20 mouse cellular contexts compared by ENCODE assay signal in genomic region chr7:133497551-133497950, GRCm38 (mm10).
A peak's percentile ranks its signal among the peaks of the same experiment; 100 is the strongest.
DNase-seq lines count a peak whose midpoint lies in the region; ATAC-seq and TF ChIP-seq lines count a peak whose summit lies in the region.
"Had no signal": no experiment of that assay in that cellular context is flagged by ENCODE, and none has a peak within 500 bp of the region (broad histone marks: within the 10 kb centered on the region; RNA-seq: fewer than 3 reads in every experiment).

No protein-coding gene starts in this region.

- H3K9ac ChIP-seq in intestine, embryonic 14.5 days (ENCODE audit: low read length), result no peak overlapping the region
- H3K9ac ChIP-seq in intestine, postnatal 0 days (ENCODE audit: low read depth, low read length), result no peak overlapping the region
- no peak overlapping the region for H3K9ac ChIP-seq in midbrain, embryonic 11.5 days (ENCODE audit: low read length)
- no peak overlapping the region for H3K9ac ChIP-seq in midbrain, embryonic 15.5 days

- H3K9me3 ChIP-seq in intestine, embryonic 14.5 days (ENCODE audit: control insufficient read depth, low read length), result no peaks in the 10 kb centered on the region
- no peaks in the 10 kb centered on the region for H3K9me3 ChIP-seq in intestine, postnatal 0 days (ENCODE audit: control insufficient read depth)
- no peaks in the 10 kb centered on the region for H3K9me3 ChIP-seq in midbrain, embryonic 11.5 days (ENCODE audit: control insufficient read depth, low read length)
- H3K9me3 ChIP-seq in midbrain, embryonic 15.5 days, result no peaks in the 10 kb centered on the region

- 98% methylated on average over 3 of the region's 3 CpGs for WGBS in intestine, embryonic 14.5 days
- 90% methylated on average over 3 of the region's 3 CpGs for WGBS in intestine, postnatal 0 days
- 95% methylated on average over 3 of the region's 3 CpGs for WGBS in midbrain, embryonic 11.5 days
- WGBS in midbrain, embryonic 15.5 days, result 96% methylated on average over 3 of the region's 3 CpGs

- no peak overlapping the region for H3K4me2 ChIP-seq in intestine, embryonic 14.5 days (ENCODE audit: low read length)
- H3K4me2 ChIP-seq in intestine, postnatal 0 days (replicated peaks; ENCODE audit: low read depth), result no peak overlapping the region
- no peak overlapping the region for H3K4me2 ChIP-seq in midbrain, embryonic 11.5 days
- H3K4me2 ChIP-seq in midbrain, embryonic 15.5 days, result no peak overlapping the region

- no peaks in the 10 kb centered on the region for H3K36me3 ChIP-seq in intestine, embryonic 14.5 days (ENCODE audit: control insufficient read depth, insufficient read depth, low read length)
- H3K36me3 ChIP-seq in intestine, postnatal 0 days (ENCODE audit: control insufficient read depth, insufficient read depth), result no peaks in the 10 kb centered on the region
- H3K36me3 ChIP-seq in midbrain, embryonic 11.5 days (ENCODE audit: control insufficient read depth, insufficient read depth, low read length), result no peaks in the 10 kb centered on the region
- H3K36me3 ChIP-seq in midbrain, embryonic 15.5 days (replicated peaks), result no peaks in the 10 kb centered on the region
- H3K36me3 ChIP-seq: G1E had no signal

- peak; percentile 66 for DNase-seq in heart, adult 11 months
- no peak for DNase-seq in heart, postnatal 10 days
- peak; percentile 42 for DNase-seq in intestine, embryonic 14.5 days (ENCODE audit: low spot score)
- DNase-seq in midbrain, embryonic 11.5 days (ENCODE audit: low spot score, missing footprints), result peak; percentile 69
- DNase-seq: adrenal gland, adult 2 months; adrenal gland, adult 8-10 months; adrenal gland, postnatal 10 days; adrenal gland, postnatal 14 days; adrenal gland, postnatal 25 days; adrenal gland, postnatal 36 days; B cell, adult 2 months; cerebellum, adult 11 months; cerebellum, adult 11-12 months; cerebellum, adult 18-20 months had no signal

- TF ChIP-seq CTCF in intestine, postnatal 0 days (IDR thresholded peaks at IDR 0.05; ENCODE audit: low read depth), result no peak

- no peak overlapping the region for H3K4me3 ChIP-seq in intestine, embryonic 14.5 days (ENCODE audit: low read depth, low read length)
- H3K4me3 ChIP-seq in intestine, postnatal 0 days (ENCODE audit: low read depth, low read length), result no peak overlapping the region
- no peak overlapping the region for H3K4me3 ChIP-seq in midbrain, embryonic 11.5 days (ENCODE audit: low read depth, low read length)
- H3K4me3 ChIP-seq in midbrain, embryonic 15.5 days, result no peak overlapping the region

- H3K27me3 ChIP-seq in intestine, embryonic 14.5 days (replicated peaks; ENCODE audit: control insufficient read depth, insufficient read depth, low read length), result no peaks in the 10 kb centered on the region
- H3K27me3 ChIP-seq in intestine, postnatal 0 days (replicated peaks; ENCODE audit: control insufficient read depth, insufficient read depth, low read length), result no peaks in the 10 kb centered on the region
- H3K27me3 ChIP-seq in midbrain, embryonic 11.5 days (ENCODE audit: control insufficient read depth, insufficient read depth, low read length), result peaks cover 2% of the 10 kb centered on the region
- peaks cover 3% of the 10 kb centered on the region; the same call in 1 of the 2 replicates for H3K27me3 ChIP-seq in midbrain, embryonic 15.5 days (replicated peaks)
- H3K27me3 ChIP-seq: Patski had no signal

- no peak overlapping the region for H3K27ac ChIP-seq in intestine, embryonic 14.5 days (ENCODE audit: low read depth)
- no peak overlapping the region for H3K27ac ChIP-seq in intestine, postnatal 0 days (ENCODE audit: low read depth, low read length)
- H3K27ac ChIP-seq in midbrain, embryonic 11.5 days (ENCODE audit: low read depth, low read length), result no peak overlapping the region
- H3K27ac ChIP-seq in midbrain, embryonic 15.5 days, result no peak overlapping the region

- ATAC-seq in intestine, embryonic 14.5 days (replicated peaks; ENCODE audit: low FRiP score, low TSS enrichment, low read depth), result no peak
- no peak for ATAC-seq in intestine, postnatal 0 days
- no peak for ATAC-seq in midbrain, embryonic 11.5 days (ENCODE audit: low FRiP score)
- ATAC-seq in midbrain, embryonic 15.5 days (replicated peaks), result no peak
- ATAC-seq: activated CD4-positive, CD25-positive, alpha-beta regulatory T cell, adult 4 months; CD4-positive, CD25-positive, alpha-beta regulatory T cell, adult 4 months; Patski had no signal

- intact Hi-C loops in heart, postnatal 10 days (cut with DNase I), result no loop called here

- H3K4me1 ChIP-seq in intestine, embryonic 14.5 days (replicated peaks; ENCODE audit: control insufficient read depth, insufficient read depth, low read length), result peaks cover 6% of the 10 kb centered on the region; the same call in 1 of the 2 replicates
- H3K4me1 ChIP-seq in intestine, postnatal 0 days (replicated peaks; ENCODE audit: control insufficient read depth, insufficient read depth, low read length), result no peaks in the 10 kb centered on the region
- no peaks in the 10 kb centered on the region; the same call in 1 of the 2 replicates for H3K4me1 ChIP-seq in midbrain, embryonic 11.5 days (ENCODE audit: control insufficient read depth, insufficient read depth, low read length)
- H3K4me1 ChIP-seq in midbrain, embryonic 15.5 days, result 0 out of 2 replicates have a peak, but pooled peaks cover 4% of the 10 kb centered on the region

Comparison
In these comparisons a context has a peak if more than half of its experiments do, and no peak if none do; other contexts are left out.
1. DNase-seq: peak in heart, adult 11 months (single experiment), intestine, embryonic 14.5 days (single experiment) and midbrain, embryonic 11.5 days (single experiment); none in heart, postnatal 10 days (0 of 2).